Mouse (Mus musculus) cerebellum, postnatal 14 days (tissue): Measurements from ENCODE around the gene Cfap61.

Source experiments
- DNase-seq, 2 experiments: peaks; one replicate each; pipeline ENCODE4 v3.0.0; 2021; ENCODE audit warnings: mixed read lengths in 2 of 2

Gene Cfap61

GRCm38 (mm10) chr2:146259787-146260560 is 325.4 kb downstream of the Cfap61 start:
- peak in 1 of 2 experiments; percentile 40 for DNase-seq

DNA sequence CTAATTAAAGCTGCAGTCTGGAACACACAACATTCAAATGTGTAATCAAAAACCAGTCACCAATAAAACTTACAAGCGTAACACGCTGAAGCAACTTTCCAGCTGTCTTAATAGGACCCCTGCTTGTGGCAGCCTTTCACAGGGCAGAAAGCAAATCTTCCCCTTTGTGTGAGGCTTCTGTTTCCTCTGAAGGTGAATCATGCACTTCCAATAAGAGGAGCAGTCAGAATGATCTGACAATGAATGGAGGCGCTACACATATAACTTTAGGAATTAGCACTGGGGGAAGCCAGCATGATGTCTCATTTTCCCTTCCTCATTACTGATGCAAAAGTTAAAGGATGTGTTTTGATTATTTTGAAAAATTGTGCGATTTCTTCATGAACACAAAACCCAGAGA is 326.6 kb downstream of the Cfap61 start:
- no peak for DNase-seq

DNA sequence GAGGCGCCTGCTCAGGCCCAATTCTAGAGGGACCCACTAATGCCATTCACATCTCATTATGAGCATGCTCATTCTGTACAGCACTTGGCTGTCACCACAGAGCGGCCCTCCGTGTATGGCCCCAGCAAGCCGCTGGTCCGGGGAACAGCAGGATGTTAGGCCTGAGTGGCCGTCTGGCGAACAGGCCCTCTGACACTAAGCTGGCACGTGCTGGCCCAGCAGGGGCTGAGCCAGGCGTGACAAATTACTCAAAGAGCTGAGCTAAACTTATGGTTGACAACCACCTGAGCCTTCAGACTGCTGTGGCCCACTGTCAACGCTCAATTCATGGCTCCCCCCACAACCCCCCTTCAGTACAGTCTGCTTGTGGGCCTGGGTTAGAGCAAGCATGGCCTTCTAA is 327.6 kb downstream of the Cfap61 start:
- DNase-seq: peak; percentile 62 to 66

DNA sequence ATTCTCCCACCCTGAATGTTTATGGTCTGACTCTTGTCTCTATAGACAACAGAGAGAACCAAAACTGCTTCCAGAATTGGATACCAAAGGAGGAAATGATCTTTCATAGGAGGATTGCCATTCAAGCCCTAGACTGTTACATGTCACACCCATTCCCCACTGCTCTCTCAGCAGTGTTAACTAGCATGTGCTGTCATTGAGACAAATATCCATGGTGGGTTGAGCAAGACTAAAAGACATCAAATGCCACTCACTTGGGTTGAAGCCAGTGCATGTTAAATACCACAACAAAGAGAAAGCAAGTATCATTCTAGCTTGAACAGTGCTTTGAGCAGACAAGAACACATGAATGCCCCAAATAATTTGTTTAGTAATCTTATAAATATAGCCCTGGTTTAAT is 328.4 kb downstream of the Cfap61 start:
- no peak for DNase-seq
